Mouse (Mus musculus): ENCODE measurements around the gene Clec10a.
A peak's percentile ranks its signal among the peaks of the same experiment; 100 is the strongest.

Clec10a gene

GRCm38 (mm10) chr11:70180496-70180895 is 24.5 kb downstream of the Clec10a start:
- no peak for DNase-seq (ENCODE audit: low spot score)

DNA sequence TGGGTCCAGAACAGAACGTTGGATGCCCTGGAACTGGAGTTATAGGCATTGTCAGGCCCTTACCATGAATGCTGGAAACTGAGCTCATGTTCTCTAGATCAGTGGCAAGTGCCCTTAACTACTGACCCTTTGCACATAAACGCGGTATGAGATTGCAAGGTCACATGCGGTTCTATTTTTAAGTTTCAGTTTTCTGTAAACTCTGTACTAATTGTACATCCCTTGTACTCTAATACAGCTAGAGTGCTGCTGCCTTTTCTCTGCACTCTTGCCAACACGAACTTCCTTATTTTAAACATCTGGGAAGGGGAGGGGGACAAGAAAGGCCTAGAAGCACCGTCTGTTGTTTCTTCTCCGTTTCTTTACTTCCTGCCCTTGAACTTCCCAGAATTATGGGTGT is 29.1 kb downstream of the Clec10a start:
- DNase-seq (ENCODE audit: low spot score): no peak

GRCm38 (mm10) chr11:70189319-70190134 is 33.5 kb downstream of the Clec10a start:
- peak; percentile 14 for DNase-seq (ENCODE audit: low spot score)

- DNase-seq (ENCODE audit: low spot score): no peak
Measured at GRCm38 (mm10) chr11:70191188-70191587, 35.2 kb downstream of the Clec10a start.

DNA sequence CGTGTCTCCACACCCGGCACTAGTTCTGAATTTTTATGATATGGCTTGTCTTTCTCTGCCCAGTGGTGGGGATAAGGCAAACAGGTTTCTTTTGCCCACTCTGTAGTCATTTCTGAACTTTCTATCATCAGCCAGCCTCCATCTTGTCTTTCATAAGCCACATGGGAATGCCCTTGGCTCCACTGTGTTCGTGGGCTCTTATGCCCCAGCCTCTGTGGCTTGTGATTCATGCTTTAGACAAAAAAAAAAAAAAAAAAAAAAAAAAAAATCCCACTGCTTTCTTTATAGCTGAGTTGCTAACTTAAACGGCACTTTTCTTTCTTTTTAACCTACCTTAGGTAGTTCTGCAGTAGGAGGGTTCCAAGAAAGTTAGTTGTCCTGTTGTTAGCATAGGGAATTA is 36.2 kb downstream of the Clec10a start:
- DNase-seq (ENCODE audit: low spot score): no peak

DNA sequence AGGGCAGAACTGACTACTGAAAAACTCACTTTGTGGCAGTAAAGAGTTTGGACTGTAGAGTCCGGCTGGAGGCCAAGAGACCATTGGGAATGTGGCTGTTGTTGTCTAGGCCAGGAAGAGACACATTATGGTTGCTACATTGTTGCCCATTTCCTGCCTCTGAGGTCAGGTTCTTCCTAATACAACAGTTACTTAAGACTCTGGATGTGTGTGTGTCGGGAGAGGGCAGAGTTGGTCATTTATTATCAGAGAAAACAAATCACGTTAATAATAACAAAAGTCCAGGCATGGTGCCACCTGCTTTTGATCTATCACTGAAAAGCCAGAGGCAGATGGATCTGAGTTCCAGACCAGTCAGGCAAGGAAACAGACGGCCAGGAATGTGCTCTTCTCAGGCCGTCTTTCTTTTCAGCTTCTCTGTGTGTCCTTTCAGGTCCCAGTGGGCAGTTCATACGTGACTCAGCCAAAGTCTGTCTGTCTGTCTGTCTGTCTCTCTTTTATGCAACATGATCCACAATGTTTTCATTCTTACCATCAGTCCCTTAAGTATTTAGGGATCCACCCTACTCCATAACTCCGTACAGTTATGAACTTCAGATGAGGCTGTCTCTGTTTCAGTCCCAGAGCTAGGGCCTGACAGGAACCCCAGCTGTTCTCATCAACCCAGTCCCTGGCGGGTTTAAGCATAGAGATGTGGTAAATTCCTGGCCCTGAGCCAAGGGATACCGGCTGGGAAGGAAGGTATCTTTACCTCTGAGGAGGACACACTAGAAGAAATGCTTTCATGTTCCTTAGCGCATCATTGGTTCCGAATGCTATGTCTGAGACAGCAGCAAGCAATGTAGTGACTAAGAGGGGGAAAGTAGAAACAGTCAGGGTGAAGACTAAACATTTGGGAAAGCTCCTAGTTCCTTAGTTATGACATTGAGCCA is 37.6 kb downstream of the Clec10a start:
- no peak for DNase-seq (ENCODE audit: low spot score)

GRCm38 (mm10) chr11:70198332-70198731 is 42.3 kb downstream of the Clec10a start:
- DNase-seq (ENCODE audit: low spot score): no peak

DNA sequence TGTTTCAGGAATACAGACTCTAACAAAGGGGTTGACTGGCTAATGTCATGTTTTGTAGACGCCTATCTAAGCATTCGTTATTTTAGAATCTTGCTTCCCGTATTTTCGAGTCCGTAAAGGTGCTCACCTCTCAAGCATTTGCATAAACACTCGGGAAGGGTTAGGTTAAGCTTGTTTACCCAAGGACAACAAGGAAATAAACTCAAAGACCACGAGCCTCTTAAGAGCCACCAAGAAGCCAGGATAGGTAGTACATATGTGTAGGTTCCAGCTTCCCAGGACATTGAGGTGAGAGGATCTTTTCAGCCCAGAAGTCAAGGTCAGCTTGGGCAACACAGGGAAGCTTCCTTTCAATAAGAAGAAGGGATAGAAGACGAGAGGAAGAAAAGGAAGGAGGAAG is 43.1 kb downstream of the Clec10a start:
- no peak for DNase-seq (ENCODE audit: low spot score)

DNA sequence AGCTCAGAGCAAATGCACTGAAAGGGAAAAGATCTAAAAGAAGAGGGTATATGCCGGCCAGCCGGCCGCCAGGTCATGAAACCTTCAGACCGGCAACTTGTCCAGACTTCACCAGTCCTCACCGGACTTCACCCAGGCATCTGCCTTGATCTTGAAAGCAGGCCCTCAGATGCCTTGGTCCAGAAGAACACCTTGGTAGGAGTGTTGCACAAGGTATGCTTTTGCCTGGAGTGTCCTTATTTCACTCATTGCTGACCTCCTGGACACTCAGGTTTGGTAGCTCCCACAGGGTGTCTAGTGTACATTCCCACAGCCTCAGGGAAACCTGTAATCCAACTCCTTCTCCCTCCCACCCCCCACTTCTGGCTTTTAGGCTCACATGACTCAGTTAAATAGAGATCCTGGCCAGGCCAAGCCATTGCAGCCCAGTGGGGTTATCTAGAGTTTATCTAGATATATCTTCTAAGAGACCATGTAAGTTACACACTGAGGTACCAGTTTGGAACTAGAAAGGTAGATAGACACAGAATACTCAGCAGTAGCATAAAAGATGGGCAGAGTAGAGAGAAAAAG is 44.1 kb downstream of the Clec10a start:
- DNase-seq (ENCODE audit: low spot score): no peak

- DNase-seq (ENCODE audit: low spot score): peak; percentile 80
Measured at GRCm38 (mm10) chr11:70201691-70202090, 45.7 kb downstream of the Clec10a start.

DNA sequence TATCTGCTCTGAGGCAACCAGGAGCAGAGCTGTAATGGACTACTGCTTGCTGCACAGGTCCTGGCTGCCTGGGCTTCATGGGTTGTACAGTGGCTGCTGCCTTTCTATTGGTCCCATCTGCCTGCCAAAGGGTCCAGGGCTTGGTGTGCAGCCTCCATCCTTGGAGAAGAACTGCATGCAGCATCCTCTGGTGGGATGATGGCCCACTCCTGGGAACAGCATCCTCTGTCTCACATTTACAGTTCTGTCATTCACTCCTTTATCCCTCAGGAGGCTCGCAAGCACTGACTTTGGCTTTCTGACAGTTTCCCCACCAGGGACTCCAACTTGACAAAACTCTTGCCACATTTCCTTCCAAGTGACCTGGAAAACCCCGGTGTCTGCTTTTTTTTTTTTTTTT is 50.8 kb downstream of the Clec10a start:
- no peak for DNase-seq (ENCODE audit: low spot score)

DNA sequence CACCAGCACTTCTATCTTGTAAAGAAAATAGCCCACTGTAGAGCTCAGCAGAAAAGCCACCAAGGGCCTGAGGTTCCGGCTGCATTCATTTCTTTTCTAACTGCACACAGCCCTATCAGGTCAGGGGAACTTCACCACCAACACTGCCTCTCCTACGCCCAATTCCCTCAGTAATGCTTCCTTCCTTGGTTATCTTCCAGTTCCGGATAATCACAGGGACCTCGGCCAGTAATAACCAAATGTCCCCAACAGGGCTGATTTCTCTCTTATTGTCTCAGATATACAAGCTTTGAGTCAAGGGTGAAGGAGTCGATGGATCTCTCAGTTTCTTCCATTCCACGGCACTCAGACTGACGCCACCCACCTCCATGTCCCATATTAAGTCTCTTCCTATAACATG is 51.3 kb downstream of the Clec10a start:
- no peak for DNase-seq (ENCODE audit: low spot score)

DNA sequence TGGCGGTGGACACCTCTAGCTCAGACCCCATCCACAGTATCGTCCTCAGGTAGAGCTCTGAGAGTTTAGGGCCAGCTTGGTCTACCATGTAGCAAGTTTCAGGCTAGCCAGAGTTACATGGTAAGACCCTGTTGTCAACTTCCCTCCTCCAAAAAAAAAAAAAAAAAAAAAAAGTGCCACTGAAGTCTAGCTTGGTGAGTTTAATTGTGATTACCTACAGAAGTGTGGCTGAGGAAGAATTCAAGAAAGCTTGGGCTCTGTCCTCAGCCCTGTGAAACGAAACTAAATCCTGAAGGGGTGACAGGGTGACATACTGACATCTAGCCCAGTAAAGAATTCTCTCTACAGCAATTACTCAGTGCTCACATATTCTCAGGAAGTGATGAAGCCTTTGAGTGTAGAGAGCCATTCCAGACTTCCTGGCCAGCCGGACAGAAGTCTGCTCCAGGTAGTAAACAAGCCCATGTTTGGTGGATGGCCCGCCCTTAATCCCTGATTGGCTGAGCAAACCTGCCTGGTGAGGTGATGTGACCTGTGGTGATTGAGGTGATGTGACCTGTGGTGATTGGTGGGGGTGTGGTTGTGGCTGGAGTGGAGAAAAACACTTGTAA is 52.9 kb downstream of the Clec10a start:
- DNase-seq (ENCODE audit: low spot score): no peak

- DNase-seq (ENCODE audit: low spot score): no peak
Measured at GRCm38 (mm10) chr11:70210681-70211080, 54.7 kb downstream of the Clec10a start.

GRCm38 (mm10) chr11:70211972-70212371 is 56.0 kb downstream of the Clec10a start:
- no peak for DNase-seq (ENCODE audit: low spot score)

- no peak for DNase-seq (ENCODE audit: low spot score)
Measured at GRCm38 (mm10) chr11:70212423-70212822, 56.4 kb downstream of the Clec10a start, which contains the start of gene Slc16a11. Gene Slc16a11 (plus strand): TSS chr11:70212752.

DNA sequence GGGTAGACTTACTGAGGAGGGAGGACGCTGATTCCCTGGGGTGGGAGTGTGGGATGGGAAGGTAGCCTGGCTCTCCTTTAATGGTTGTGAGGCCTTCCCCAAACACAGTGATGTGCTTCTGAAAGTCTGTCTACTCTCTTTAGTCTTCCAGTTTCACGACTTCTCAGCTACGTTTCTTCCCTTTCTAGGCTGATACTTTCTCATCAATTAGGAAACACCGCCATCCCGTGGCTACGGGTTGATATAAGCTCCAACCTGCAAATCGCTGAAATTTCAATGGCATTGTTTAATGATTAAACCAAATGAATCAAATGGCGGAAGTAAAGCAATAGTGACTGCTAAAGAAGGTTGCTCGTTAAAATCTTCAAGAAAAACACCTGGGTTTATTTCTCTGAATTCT is 56.9 kb downstream of the Clec10a start:
- DNase-seq (ENCODE audit: low spot score): peak; percentile 78

DNA sequence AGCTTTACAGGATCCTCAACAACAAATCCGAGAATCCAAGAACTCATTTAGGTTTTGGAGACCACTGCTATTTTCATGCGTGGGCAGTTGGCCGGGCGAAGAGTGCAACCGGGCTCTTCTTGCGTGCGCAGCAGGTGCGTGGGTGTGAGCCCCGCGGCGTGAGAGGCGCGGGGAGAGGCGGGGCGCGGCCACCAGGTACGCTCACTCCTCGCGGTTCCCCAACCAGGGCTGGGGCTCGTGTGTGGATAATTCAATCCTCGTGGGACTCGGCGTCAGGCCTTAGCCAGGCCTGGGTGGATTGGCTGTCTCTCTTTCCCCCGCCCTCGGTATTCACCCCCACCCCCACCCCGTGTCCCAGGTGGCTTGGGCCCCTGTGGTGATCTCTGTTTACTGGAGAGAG is 57.7 kb downstream of the Clec10a start:
- no peak for DNase-seq (ENCODE audit: low spot score)

DNA sequence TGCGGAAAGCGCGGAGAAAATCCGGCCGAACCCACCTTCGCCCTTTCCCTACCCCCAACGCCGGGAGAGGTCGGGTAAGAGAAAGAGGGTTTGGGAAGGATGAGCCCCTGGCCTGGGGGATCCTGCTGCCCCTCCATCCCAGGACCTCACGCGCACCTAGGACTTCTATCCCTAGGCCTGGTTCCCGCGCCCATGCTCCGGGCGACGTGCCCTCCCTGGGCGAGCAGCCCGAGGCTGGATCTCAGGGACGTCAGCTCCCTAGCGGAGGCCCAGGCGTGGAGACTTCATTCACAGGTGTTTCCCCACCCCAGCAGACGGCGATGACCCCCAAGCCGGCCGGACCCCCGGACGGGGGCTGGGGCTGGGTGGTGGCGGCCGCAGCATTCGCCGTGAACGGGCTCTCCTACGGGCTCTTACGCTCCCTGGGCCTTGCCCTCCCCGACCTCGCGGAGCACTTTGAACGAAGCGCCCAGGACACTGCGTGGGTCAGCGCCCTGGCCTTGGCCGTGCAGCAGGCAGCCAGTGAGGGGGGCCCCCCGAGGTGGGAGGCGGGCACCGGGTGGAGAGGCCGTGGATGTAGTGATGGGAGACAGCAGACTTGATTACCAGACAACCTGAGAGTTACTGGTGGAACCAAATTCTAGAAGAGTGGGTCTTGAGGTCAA is 58.3 kb downstream of the Clec10a start:
- no peak for DNase-seq (ENCODE audit: low spot score)

GRCm38 (mm10) chr11:70214856-70215209 is 58.8 kb downstream of the Clec10a start:
- no peak for DNase-seq (ENCODE audit: low spot score)

- DNase-seq (ENCODE audit: low spot score): no peak
Measured at GRCm38 (mm10) chr11:70215301-70215700, 59.3 kb downstream of the Clec10a start.

DNA sequence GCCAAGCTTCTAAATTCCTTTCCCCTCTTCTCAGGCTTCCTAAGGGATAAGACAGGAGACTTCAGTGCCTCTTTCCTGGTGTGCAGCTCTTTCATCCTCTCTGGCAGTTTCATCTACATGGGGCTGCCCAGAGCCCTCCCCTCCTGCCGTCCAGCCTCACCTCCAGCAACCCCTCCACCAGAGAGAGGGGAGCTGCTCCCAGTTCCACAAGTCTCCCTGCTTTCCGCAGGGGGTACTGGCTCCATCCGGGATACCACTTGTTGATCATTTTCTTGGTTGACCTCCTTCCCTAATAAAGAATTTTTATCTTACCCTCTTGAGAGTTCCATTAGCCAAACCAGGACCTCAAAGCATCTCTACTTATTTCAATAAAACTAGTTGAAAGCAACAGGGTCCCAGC is 60.1 kb downstream of the Clec10a start:
- DNase-seq (ENCODE audit: low spot score): no peak
